ENCODE assay signal across 22 mouse cellular contexts in the genomic region with DNA sequence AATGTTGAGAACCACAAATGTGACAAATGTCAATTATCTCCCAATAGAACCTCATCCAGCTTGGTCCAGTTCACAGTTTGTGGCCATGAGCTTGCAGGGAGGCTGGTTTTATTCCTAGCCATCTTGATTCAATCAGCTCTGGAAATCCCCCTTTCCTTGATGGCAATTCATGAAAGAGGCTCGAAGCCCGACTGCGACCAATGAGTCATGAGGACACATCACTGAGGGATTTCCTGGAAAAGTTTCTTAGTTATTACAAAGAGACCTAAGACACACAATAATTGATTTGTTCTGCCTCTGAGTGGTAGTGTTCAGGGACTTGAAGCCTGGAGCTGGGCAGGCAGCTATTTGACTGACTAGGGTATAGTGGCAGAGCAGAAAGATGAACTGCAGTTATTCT. TPM values are rescaled to one million over a fixed set of nuclear protein-coding genes. Genes with fewer than 3 reads are reported as not detected.
DNase-seq lines count a peak whose midpoint lies in the region; ATAC-seq and TF ChIP-seq lines count a peak whose summit lies in the region.
"Had no signal": no experiment of that assay in that cellular context is flagged by ENCODE, and none has a peak within 500 bp of the region (broad histone marks: within the 10 kb centered on the region; RNA-seq: fewer than 3 reads in every experiment).

No protein-coding gene starts in this region.

- H3K9me3 ChIP-seq in embryonic facial prominence, embryonic 11.5 days (replicated peaks; ENCODE audit: control insufficient read depth, low read length): no peaks in the 10 kb centered on the region
- H3K9me3 ChIP-seq: forebrain, embryonic 13.5 days; heart, embryonic 10.5 days; hindbrain, embryonic 13.5 days had no signal

- H3K4me1 ChIP-seq in embryonic facial prominence, embryonic 11.5 days (ENCODE audit: control insufficient read depth, insufficient read depth, low read length): no peaks in the 10 kb centered on the region

- H3K4me2 ChIP-seq in embryonic facial prominence, embryonic 11.5 days (ENCODE audit: low read depth, low read length): no peak overlapping the region
- H3K4me2 ChIP-seq: forebrain, embryonic 13.5 days; hindbrain, embryonic 13.5 days had no signal

- DNase-seq in adrenal gland, adult 2 months: peak; percentile 39
- DNase-seq in adrenal gland, postnatal 4 days (ENCODE audit: low spot score in 2 of 2): no peak
- DNase-seq in NIH3T3 (ENCODE audit: low read depth): peak; percentile 83
- DNase-seq in embryonic facial prominence, embryonic 11.5 days (ENCODE audit: low spot score): peak; percentile 50
- DNase-seq in layer of hippocampus, adult 2 months (ENCODE audit: low spot score in 2 of 2): no peak
- no peak for DNase-seq in kidney, adult 11 months
- no peak for DNase-seq in gastrocnemius, postnatal 25 days
- DNase-seq: adrenal gland, adult 8-10 months; cerebellum, adult 18-20 months; cerebellum, adult 9-11 months; cerebellum, postnatal 36 days; forebrain, postnatal 0 days; gastrocnemius, postnatal 36 days; heart, adult 11 months; heart, postnatal 10 days; kidney, adult 18-20 months had no signal

- no peak overlapping the region for H3K9ac ChIP-seq in embryonic facial prominence, embryonic 11.5 days (replicated peaks; ENCODE audit: low read length)
- H3K9ac ChIP-seq: forebrain, embryonic 13.5 days; forebrain, postnatal 0 days; hindbrain, embryonic 13.5 days had no signal

- no peak overlapping the region for H3K27ac ChIP-seq in embryonic facial prominence, embryonic 11.5 days (replicated peaks; ENCODE audit: low read depth, low read length)
- no peak overlapping the region for H3K27ac ChIP-seq in layer of hippocampus, adult 2 months
- H3K27ac ChIP-seq: forebrain, embryonic 13.5 days; heart, embryonic 10.5 days; hindbrain, embryonic 13.5 days; hindbrain, postnatal 0 days had no signal

- H3K27me3 ChIP-seq in embryonic facial prominence, embryonic 11.5 days (ENCODE audit: control insufficient read depth, insufficient read depth, low read length): no peaks in the 10 kb centered on the region
- H3K27me3 ChIP-seq: CH12.LX; forebrain, embryonic 13.5 days; hindbrain, embryonic 13.5 days had no signal

- no peak for TF ChIP-seq CTCF in layer of hippocampus, adult 2 months (conservative IDR thresholded peaks at IDR 0.05)

- ATAC-seq in embryonic facial prominence, embryonic 11.5 days (replicated peaks; ENCODE audit: insufficient number of reproducible peaks, low FRiP score, low TSS enrichment, low read depth): no peak
- ATAC-seq: activated CD4-positive, CD25-positive, alpha-beta regulatory T cell, adult 4 months; forebrain, embryonic 13.5 days; forebrain, postnatal 0 days; hindbrain, postnatal 0 days had no signal

- no peaks in the 10 kb centered on the region for H3K36me3 ChIP-seq in embryonic facial prominence, embryonic 11.5 days (replicated peaks; ENCODE audit: control insufficient read depth, insufficient read depth, low read depth, low read length)
- H3K36me3 ChIP-seq: heart, embryonic 10.5 days; hindbrain, embryonic 13.5 days had no signal

- 42% methylated on average over 3 of the region's 3 CpGs for WGBS in embryonic facial prominence, embryonic 11.5 days

- H3K4me3 ChIP-seq in embryonic facial prominence, embryonic 11.5 days (ENCODE audit: low read depth, low read length): no peak overlapping the region
- no peak overlapping the region for H3K4me3 ChIP-seq in layer of hippocampus, adult 2 months
- H3K4me3 ChIP-seq: forebrain, embryonic 13.5 days; heart, embryonic 10.5 days; hindbrain, embryonic 13.5 days had no signal

RNA-seq across cellular contexts. Expression of a gene that starts 15.3 kb away (rescaled TPM):
- total RNA-seq in adrenal gland, adult 2 months (2021): 1 to 10 TPM; 2.0 to 2.4 TPM
- polyA plus RNA-seq in adrenal gland, adult 2 months (2012; rRNA removed): 0.40 and 0.75 TPM in 2 replicates
- total RNA-seq in adrenal gland, postnatal 4 days (2021): 1 to 10 TPM; 2.8 to 3.0 TPM
- polyA plus RNA-seq in embryonic facial prominence, embryonic 11.5 days (2014; fragmentation: Nextera tagmentation; extraction: Ambion mirVana): 2.4 and 4.3 TPM in 2 replicates
- total RNA-seq in layer of hippocampus, adult 2 months (2021): 10 to 100 TPM; 11.1 to 11.8 TPM
- under 1 TPM; 0.16 to 0.33 TPM for total RNA-seq in gastrocnemius, postnatal 25 days (2021)

Comparison
In these comparisons a context has a peak if more than half of its experiments do, and no peak if none do; other contexts are left out.
1. DNase-seq: peak in adrenal gland, adult 2 months (single experiment), NIH3T3 (single experiment) and embryonic facial prominence, embryonic 11.5 days (single experiment); none in adrenal gland, postnatal 4 days (0 of 2), layer of hippocampus, adult 2 months (0 of 2), kidney, adult 11 months (single experiment) and gastrocnemius, postnatal 25 days (single experiment).